Mouse (Mus musculus) neural tube, embryonic 15.5 days (tissue): ENCODE measurements around the gene Usp35. TPM values are rescaled to one million over a fixed set of nuclear protein-coding genes. Genes with fewer than 3 reads are reported as not detected.

Experiments
- ATAC-seq: fragments of 200-750 bp; cut with Nextera tagmentation; 2 replicates; pipeline ENCODE4 v1.8.0; 2017; ENCODE audit warnings: mild to moderate bottlenecking, moderate TSS enrichment, moderate library complexity; ENCODE audit not compliant: low FRiP score
- H3K27ac ChIP-seq: fragments of 300-500 bp; sonication (generic); replicated peaks from 2 replicates; pipeline ENCODE4 v1.5.1; 2015; ENCODE audit warnings: mild to moderate bottlenecking, inconsistent platforms
- H3K27me3 ChIP-seq: fragments of 300-500 bp; sonication (generic); replicated peaks from 2 replicates; pipeline ENCODE4 v1.6.1; 2015; ENCODE audit warnings: inconsistent platforms
- H3K36me3 ChIP-seq: fragments of 300-500 bp; sonication (generic); 2 replicates; pipeline ENCODE4 v1.6.1; 2015; ENCODE audit warnings: inconsistent platforms
- H3K4me1 ChIP-seq: fragments of 300-500 bp; sonication (generic); 2 replicates; pipeline ENCODE4 v1.6.1; 2015; ENCODE audit warnings: inconsistent platforms
- H3K4me2 ChIP-seq: fragments of 300-500 bp; sonication (generic); 2 replicates; pipeline ENCODE4 v1.6.1; 2015; ENCODE audit warnings: inconsistent platforms, mild to moderate bottlenecking, moderate library complexity
- H3K4me3 ChIP-seq: fragments of 300-500 bp; sonication (generic); replicated peaks from 2 replicates; pipeline ENCODE4 v1.5.1; 2015; ENCODE audit warnings: mild to moderate bottlenecking, inconsistent platforms
- H3K9ac ChIP-seq: fragments of 300-500 bp; sonication (generic); replicated peaks from 2 replicates; pipeline ENCODE4 v1.6.1; 2015; ENCODE audit warnings: mild to moderate bottlenecking, inconsistent platforms
- H3K9me3 ChIP-seq: fragments of 300-500 bp; sonication (generic); replicated peaks from 2 replicates; pipeline ENCODE4 v1.6.1; 2016; ENCODE audit warnings: inconsistent platforms
- WGBS: fragments of 180-500 bp; shearing (Covaris S2); methylation state at CpG from one replicate; pipeline ENCODE4 v1.1.7; 2015; ENCODE audit warnings: mixed read lengths; 5-methylcytosine and 5-hydroxymethylcytosine counted together
- polyA plus RNA-seq: library from polyadenylated mRNA; unstranded; fragments of >200 nt; fragmentation: Nextera tagmentation; extraction: Ambion mirVana; gene quantifications from 2 replicates; pipeline ENCODE4 v1.2.1, GENCODE M21; 2015

Gene Usp35
- polyA plus RNA-seq, 1 experiment from 2014 or later = 3.6 TPM

DNA sequence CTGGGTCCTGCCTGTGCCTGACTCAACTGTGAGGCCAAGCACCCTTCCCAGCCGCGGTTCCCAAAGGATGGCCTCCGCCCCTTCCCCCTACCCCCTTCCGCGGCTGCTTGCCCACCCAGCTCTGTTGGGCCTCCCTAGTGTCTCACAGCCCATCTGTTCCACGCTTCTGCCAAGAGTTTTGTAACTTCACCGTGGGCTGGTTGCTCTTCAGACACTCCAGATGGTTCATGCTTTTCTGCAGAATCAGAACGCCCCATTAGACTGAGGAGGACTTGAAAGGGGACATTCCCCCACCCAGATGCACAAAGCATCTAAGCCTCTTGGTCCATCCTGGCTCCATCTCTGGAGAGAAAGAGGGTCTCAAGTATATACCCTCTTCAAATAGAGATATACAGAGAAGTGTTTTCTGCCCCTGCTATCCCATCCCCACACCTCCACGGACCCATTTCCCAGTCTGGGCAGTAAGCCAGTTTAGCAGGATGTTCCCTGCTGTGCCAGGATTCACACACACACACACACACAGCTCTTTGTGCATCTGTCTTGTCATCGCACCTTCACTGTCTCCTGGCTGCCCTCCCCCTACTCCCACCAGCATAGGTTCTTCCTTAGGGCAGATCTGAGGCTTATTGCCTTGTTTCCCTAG lies 13.5 kb upstream of the Usp35 start:
- H3K9me3 ChIP-seq = no peaks in the 10 kb centered on the region
- peak; percentile 58; the same call in 1 of the 2 replicates for ATAC-seq
- H3K27ac ChIP-seq = peak overlapping the region; percentile 48
- peaks cover 8% of the 10 kb centered on the region for H3K36me3 ChIP-seq
- H3K4me3 ChIP-seq = no peak overlapping the region
- H3K27me3 ChIP-seq = no peaks in the 10 kb centered on the region
- 50% methylated on average over 10 of the region's 10 CpGs for WGBS
- H3K4me1 ChIP-seq = peaks cover 13% of the 10 kb centered on the region
- H3K9ac ChIP-seq = no peak overlapping the region
- H3K4me2 ChIP-seq = no peak overlapping the region

DNA sequence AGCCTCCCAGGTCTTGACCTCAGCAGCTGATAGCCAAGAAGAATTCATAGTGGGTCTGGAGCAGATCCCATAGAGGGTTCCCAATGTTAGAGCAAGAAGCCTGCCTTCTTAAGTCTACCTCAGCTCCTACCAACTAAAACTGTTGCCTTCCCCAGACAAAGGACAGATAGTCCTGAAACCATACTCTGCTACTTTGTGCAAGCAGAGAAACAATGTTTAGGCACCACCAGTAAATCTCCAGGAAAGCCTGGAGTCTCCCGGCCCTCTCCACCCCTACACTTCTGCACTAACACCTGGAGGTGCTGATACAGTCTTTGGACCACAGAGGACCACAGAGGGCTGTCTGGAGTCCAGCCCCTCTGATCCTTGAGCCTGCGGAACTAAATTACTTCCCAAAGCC lies 12.8 kb upstream of the Usp35 start:
- H3K4me1 ChIP-seq = peaks cover 13% of the 10 kb centered on the region
- no peak for ATAC-seq
- peaks cover 8% of the 10 kb centered on the region for H3K36me3 ChIP-seq
- H3K27ac ChIP-seq = 0 out of 2 replicates have a peak overlapping the region, but pooled peaks have one; percentile 0
- H3K9ac ChIP-seq = no peak overlapping the region
- no peaks in the 10 kb centered on the region for H3K9me3 ChIP-seq
- WGBS = 84% methylated on average over 2 of the region's 2 CpGs
- H3K4me3 ChIP-seq = no peak overlapping the region
- H3K4me2 ChIP-seq = no peak overlapping the region
- no peaks in the 10 kb centered on the region for H3K27me3 ChIP-seq

DNA sequence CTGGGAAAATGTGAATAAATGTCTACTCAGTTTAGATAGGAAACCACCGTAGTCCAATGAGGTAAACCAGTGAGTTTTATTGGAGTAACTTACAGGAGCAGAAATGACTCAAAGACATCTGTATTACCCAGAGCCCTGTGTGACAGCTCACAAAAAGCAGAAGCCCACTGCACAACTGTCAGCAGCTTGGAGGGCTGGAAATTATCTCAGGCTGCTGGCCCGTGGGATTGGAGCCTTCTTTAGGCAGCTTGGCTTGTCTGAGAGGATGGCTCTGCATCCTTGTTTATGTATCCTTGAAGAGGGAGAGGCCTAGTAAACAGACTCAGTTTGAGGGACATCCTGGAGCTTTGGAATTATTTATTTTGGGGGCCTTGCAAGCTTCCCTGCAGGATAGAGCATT lies 11.1 kb upstream of the Usp35 start:
- Histone ChIP-seq H3K36me3 (peaks cover 8% of the 10 kb centered on the region), H3K4me3 (no peak overlapping the region), H3K27me3 (no peaks in the 10 kb centered on the region), H3K4me2 (no peak overlapping the region), H3K4me1 (peaks cover 13% of the 10 kb centered on the region), H3K9me3 (no peaks in the 10 kb centered on the region), H3K9ac (no peak overlapping the region), H3K27ac (no peak overlapping the region)
- 76% methylated on average over 2 of the region's 2 CpGs for WGBS
- no peak for ATAC-seq

DNA sequence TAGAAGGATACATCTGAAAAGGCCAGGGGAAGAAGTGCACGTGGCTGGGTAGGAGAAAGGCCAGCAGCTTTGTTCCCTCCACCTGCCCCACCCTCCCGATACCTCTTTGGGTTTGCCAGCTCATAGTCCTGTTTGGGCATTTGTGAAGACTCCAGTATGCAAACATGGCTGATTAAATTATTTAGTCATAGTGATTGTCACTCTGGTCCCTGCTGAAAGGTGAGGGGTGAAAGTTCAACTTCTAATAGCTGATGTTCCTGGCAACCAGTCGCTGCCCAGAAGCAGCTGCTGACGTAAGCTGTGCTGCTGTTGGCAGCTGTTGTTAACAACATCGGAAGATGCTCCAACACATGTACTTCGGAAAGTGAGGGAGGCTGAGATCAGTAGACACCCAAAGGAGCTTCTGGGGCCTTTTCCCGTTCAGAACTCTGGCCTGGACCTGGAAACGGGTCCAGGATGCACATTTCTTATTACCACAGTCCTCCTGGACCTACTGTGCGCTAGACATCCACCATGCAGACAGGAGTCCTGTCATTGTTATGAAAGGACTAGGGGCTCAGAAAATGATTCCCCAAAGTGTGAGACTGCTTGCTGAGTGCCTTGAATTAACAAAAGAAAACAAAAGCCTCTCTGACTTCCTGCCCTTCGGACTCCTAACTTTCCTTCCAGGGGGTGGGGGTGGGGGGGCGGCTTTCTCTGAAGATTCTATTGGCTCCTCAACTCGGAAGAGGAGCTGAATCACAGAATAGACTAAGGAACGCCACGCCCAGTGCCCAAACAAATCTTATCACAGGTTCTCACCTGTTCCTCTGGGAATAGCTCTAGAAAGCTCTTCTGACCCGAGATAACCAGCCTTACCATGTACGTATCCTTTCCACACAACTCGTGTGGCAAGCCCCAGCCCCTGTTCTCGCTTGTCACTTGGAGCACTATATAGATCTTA lies 9.4 kb upstream of the Usp35 start:
- H3K27ac ChIP-seq = no peak overlapping the region
- H3K4me3 ChIP-seq = no peak overlapping the region
- peaks cover 13% of the 10 kb centered on the region for H3K4me1 ChIP-seq
- no peaks in the 10 kb centered on the region for H3K27me3 ChIP-seq
- WGBS = 70% methylated on average over 18 of the region's 18 CpGs
- no peak overlapping the region for H3K4me2 ChIP-seq
- no peak overlapping the region for H3K9ac ChIP-seq
- ATAC-seq = no peak
- H3K36me3 ChIP-seq = no peaks in the 10 kb centered on the region
- no peaks in the 10 kb centered on the region for H3K9me3 ChIP-seq

DNA sequence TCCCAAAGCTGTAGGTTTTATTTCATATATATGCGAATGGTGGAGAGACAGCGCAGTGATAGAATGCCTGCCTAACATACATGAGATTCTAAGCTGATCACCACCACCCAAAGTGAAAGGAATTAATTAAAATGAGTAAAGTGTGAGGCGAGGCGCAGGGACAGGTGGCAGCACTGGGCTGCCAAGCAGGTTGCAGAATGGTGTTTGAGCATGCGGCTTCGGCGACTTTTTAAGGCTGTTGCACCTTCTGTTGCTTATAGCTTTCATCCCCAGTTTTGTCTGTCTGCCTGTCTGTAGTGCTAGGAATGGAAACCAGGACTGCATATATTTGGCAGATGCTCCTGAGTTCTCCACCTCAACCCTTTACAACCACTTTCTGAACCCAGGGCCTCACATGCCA lies 7.8 kb upstream of the Usp35 start:
- 90% methylated on average over 7 of the region's 7 CpGs for WGBS
- Histone ChIP-seq H3K9ac (no peak overlapping the region), H3K36me3 (no peaks in the 10 kb centered on the region), H3K27me3 (no peaks in the 10 kb centered on the region), H3K27ac (no peak overlapping the region), H3K4me1 (no peaks in the 10 kb centered on the region), H3K9me3 (no peaks in the 10 kb centered on the region), H3K4me2 (no peak overlapping the region), H3K4me3 (no peak overlapping the region)
- ATAC-seq = no peak

DNA sequence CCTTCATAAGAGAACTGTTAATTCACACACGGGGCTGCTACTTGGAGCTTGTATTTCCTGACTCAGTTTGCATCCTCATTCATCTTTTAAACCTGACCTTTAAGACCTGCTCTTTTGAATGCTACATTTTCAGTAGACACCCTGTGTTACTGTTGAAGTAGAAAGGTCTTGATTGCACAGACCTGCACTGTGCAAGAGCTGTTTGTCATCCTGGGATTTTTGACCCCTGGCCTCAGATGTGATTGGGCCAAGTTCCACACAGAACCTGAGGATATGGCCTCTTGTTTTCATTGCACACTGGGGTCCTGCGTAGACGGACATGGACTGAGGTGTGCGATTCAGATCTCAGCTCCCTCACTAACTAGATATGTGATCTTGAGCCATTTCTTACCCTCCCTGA lies 6.8 kb upstream of the Usp35 start:
- Histone ChIP-seq H3K4me1 (no peaks in the 10 kb centered on the region), H3K9me3 (no peaks in the 10 kb centered on the region), H3K4me2 (no peak overlapping the region), H3K27ac (no peak overlapping the region), H3K27me3 (no peaks in the 10 kb centered on the region), H3K4me3 (no peak overlapping the region), H3K9ac (no peak overlapping the region), H3K36me3 (no peaks in the 10 kb centered on the region)
- WGBS = 87% methylated on average over 4 of the region's 4 CpGs
- no peak for ATAC-seq

DNA sequence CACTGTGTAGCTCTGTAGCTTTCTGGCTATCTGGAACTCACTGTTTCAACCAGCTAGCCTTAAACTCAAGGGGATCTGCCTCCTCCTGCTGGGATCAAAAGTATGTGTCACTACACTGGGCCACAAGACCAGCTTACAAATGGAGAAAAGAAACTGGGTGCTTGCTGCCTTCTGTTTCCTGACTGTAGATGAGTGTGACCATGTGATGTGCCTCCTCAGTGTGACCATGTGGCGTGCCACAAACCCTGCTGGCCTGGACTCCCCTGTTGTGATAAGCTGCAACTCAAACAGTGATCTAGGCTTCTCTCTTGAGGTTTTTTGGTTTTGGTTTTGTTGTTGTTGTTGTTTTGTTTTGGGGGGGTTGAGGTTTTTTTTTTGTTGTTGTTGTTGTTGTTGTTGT lies 4.9 kb upstream of the Usp35 start:
- no peaks in the 10 kb centered on the region for H3K36me3 ChIP-seq
- H3K4me3 ChIP-seq = no peak overlapping the region
- H3K9me3 ChIP-seq = no peaks in the 10 kb centered on the region
- WGBS = 76% methylated on average over 1 of the region's 1 CpGs
- H3K27me3 ChIP-seq = no peaks in the 10 kb centered on the region
- no peak overlapping the region for H3K27ac ChIP-seq
- ATAC-seq = no peak
- H3K4me2 ChIP-seq = no peak overlapping the region
- H3K4me1 ChIP-seq = peaks cover 9% of the 10 kb centered on the region
- H3K9ac ChIP-seq = no peak overlapping the region

DNA sequence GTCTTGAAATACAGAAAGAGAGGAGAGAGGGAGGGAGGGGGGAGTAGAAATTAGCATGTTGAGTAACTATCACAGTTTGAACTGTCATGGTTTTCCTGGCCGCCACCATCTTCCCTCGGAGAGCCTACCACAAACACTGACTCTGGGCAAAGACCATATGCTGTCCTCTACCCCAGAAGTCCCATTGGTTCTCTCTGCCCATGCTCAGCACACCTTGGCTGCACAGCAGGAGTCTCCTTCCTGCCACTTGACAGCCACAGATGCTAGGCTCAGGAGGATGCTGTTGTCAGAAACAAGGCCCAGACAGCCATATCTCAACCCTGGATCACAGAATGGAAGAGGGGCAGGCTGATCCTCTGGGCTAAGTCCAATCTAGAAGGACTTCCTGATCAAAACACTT lies 2.6 kb upstream of the Usp35 start:
- Histone ChIP-seq H3K4me2 (no peak overlapping the region), H3K9me3 (no peaks in the 10 kb centered on the region), H3K9ac (no peak overlapping the region), H3K4me1 (peaks cover 32% of the 10 kb centered on the region), H3K36me3 (no peaks in the 10 kb centered on the region), H3K27me3 (no peaks in the 10 kb centered on the region), H3K27ac (no peak overlapping the region), H3K4me3 (no peak overlapping the region)
- 91% methylated on average over 2 of the region's 2 CpGs for WGBS
- ATAC-seq = no peak

DNA sequence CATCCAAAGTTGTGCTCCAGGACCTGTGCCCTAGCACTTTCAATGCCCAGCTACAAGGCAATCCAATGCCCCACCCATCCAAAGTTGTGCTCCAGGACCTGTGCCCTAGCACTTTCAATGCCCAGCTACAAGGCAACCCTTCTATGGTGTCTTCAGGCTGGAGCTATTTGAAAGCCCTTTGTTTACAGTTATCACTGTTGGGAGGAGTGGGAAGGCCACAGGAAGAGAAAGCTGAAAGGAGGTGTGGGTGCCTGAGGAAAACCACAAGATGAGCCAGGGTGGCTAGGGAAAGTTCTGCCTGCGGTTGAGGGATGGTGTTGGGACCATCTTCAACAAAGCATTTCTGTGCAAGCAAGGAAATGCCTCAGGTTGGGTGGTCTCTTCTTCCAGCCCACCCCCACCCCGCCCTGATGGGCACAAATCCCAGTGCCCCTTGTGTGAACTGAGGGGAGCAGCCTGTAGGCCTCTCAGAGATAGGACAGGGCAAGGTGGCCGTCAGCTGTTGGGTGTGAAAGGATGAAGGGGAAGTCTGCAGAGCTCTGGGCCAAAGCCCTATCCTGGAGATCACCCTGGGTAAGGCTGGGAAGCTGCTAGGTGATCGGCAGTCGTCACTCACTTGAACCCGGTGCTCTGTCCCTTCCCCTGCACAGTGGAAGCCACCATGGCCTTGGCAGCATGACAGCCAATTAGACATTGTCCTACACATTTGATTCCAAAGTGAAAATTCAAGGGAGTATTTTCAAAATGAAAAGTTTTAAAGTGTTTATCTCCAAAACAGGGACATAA lies 1.5 kb upstream of the Usp35 start:
- Histone ChIP-seq H3K27me3 (no peaks in the 10 kb centered on the region), H3K4me1 (peaks cover 35% of the 10 kb centered on the region), H3K9ac (peak overlapping the region; percentile 73; the same call in 1 of the 2 replicates), H3K4me2 (peak overlapping the region; percentile 77), H3K4me3 (peak overlapping the region; percentile 83), H3K9me3 (no peaks in the 10 kb centered on the region), H3K36me3 (no peaks in the 10 kb centered on the region), H3K27ac (0 out of 2 replicates have a peak overlapping the region, but pooled peaks have one; percentile 80)
- WGBS = 86% methylated on average over 6 of the region's 6 CpGs
- no peak for ATAC-seq

DNA sequence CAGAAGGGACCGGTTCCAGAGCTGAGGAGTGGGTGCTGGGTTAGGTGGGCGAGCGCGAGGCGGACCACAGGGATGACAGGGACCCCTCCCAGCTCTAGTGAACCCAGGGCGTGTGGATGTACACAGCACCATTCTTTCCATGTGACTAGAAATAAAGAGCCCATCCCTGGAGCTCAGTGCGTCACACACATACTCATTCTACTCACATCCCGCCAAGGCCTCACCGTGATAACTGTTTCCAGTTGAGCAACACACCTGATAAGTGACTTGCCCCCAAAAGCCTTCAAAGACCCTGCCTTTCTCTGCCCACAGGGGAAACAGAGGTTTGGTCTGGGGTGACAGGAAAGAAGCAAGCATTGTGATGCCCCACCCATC lies 834 bp upstream of the Usp35 start:
- ATAC-seq = no peak; the same call in 1 of the 2 replicates
- peak overlapping the region; percentile 83 for H3K4me3 ChIP-seq
- WGBS = under 1% methylated on average over 9 of the region's 9 CpGs
- H3K9ac ChIP-seq = peak overlapping the region; percentile 73
- no peaks in the 10 kb centered on the region for H3K9me3 ChIP-seq
- peaks cover 35% of the 10 kb centered on the region for H3K4me1 ChIP-seq
- no peaks in the 10 kb centered on the region for H3K36me3 ChIP-seq
- H3K27ac ChIP-seq = peak overlapping the region; percentile 80
- H3K4me2 ChIP-seq = peak overlapping the region; percentile 77
- H3K27me3 ChIP-seq = no peaks in the 10 kb centered on the region

DNA sequence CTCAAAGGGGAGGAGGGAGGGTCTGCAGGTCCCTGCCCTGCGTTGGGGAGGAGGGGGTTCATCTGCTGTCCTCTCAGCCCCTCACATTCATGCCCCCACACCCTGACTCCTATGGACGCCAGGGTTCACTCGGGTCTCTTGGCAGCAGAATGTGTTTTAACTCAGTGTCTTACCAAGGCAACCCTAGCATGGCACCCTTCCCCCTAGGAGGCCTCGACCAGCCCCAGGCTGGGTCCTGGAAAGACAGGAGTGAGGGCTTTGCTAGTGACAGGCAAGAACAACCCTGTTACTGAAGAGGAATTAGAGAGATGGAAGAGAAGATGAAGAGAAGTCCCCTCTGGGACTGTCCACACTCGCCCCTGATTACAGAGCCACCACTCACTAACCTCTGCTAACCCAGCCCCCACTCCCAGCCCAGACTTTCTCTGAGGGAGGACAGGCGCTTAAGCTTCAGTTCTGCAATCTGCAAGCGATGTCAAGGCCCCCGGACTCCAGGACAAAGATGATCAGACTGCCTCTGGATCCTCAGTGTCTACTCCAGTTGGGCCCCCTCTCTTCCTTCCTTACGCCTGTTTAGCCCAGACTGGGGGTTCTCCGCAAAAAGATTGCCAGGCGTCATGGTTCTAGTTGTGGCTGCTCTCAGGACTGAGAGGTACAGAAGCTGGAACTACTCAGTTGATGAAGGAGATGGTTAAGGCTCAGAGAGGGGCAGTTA lies 732 bp downstream of the Usp35 start:
- 72% methylated on average over 11 of the region's 11 CpGs for WGBS
- no peak overlapping the region for H3K27ac ChIP-seq
- H3K9ac ChIP-seq = peak overlapping the region; percentile 60
- H3K9me3 ChIP-seq = no peaks in the 10 kb centered on the region
- H3K36me3 ChIP-seq = no peaks in the 10 kb centered on the region
- H3K4me1 ChIP-seq = peaks cover 35% of the 10 kb centered on the region
- H3K4me3 ChIP-seq = peak overlapping the region; percentile 83
- H3K4me2 ChIP-seq = peak overlapping the region; percentile 77
- H3K27me3 ChIP-seq = peaks cover 14% of the 10 kb centered on the region
- no peak for ATAC-seq
